Mouse (Mus musculus) spleen, adult 2 months (tissue): ENCODE measurements around the gene Gm20431. TPM values are rescaled to one million over a fixed set of nuclear protein-coding genes. Genes with fewer than 3 reads are reported as not detected.
A peak's percentile ranks its signal among the peaks of the same experiment; 100 is the strongest.

ENCODE experiments used
- DNase-seq, 2 experiments: peaks; one replicate each; pipeline versions ENCODE4 v3.0.0 to v3.0.0-alpha.2; 2012 to 2021; ENCODE audit warnings: low spot score in 2 of 2, low read depth in 1 of 2
- H3K27ac ChIP-seq: fragments of 200-500 bp; 2 replicates; pipeline ENCODE4 v1.5.1; 2012; ENCODE audit warnings: low read length, inconsistent platforms; ENCODE audit not compliant: insufficient read depth
- H3K27me3 ChIP-seq: fragments of 200-500 bp; 2 replicates; pipeline ENCODE4 v1.6.1; 2012; ENCODE audit warnings: mild to moderate bottlenecking, moderate library complexity, low read length, inconsistent platforms; ENCODE audit not compliant: control insufficient read depth, insufficient read depth
- H3K36me3 ChIP-seq: fragments of 200-500 bp; 2 replicates; pipeline ENCODE4 v1.6.1; 2012; ENCODE audit warnings: mild to moderate bottlenecking, low read length, inconsistent platforms; ENCODE audit not compliant: control insufficient read depth, insufficient read depth
- H3K4me1 ChIP-seq: fragments of 200-500 bp; 2 replicates; pipeline ENCODE4 v1.6.1; 2011; ENCODE audit warnings: inconsistent platforms; ENCODE audit not compliant: control insufficient read depth, insufficient read depth, insufficient read length
- H3K4me3 ChIP-seq: fragments of 200-500 bp; 2 replicates; pipeline ENCODE4 v1.5.1; 2011; ENCODE audit warnings: mild to moderate bottlenecking, inconsistent platforms; ENCODE audit not compliant: insufficient read depth, insufficient read length; ENCODE audit errors: extremely low read depth
- CTCF ChIP-seq: fragments of 200-500 bp; IDR thresholded peaks from 2 replicates; pipeline ENCODE4 v1.5.1; 2011; ENCODE audit warnings: mild to moderate bottlenecking, inconsistent platforms; ENCODE audit not compliant: insufficient read depth, insufficient read length, insufficient replicate concordance; ENCODE audit errors: extremely low read depth
- POLR2A ChIP-seq: fragments of 200-500 bp; IDR thresholded peaks from 2 replicates; pipeline ENCODE4 v1.6.1; 2011; ENCODE audit warnings: low read depth, low read length, inconsistent platforms
- WGBS: fragments of 180-500 bp; shearing (Covaris S2); methylation state at CpG from one replicate; pipeline ENCODE4 v1.1.7; 2018; 5-methylcytosine and 5-hydroxymethylcytosine counted together
- polyA plus RNA-seq: library from polyadenylated mRNA; depleted of rRNA; stranded (reverse); fragments of >200 nt; gene quantifications from 2 replicates; pipeline ENCODE4 v1.2.3, GENCODE M21; 2012

The Gm20431 gene
- polyA plus RNA-seq, 1 experiment: 13.2 TPM

- Histone ChIP-seq H3K27ac (no peak overlapping the region), H3K27me3 (no peaks in the 10 kb centered on the region), H3K4me3 (no peak overlapping the region), H3K4me1 (no peaks in the 10 kb centered on the region), H3K36me3 (peaks cover 18% of the 10 kb centered on the region)
- TF ChIP-seq CTCF: no peak
- no peak for TF ChIP-seq POLR2A
- 95% methylated on average over 6 of the region's 6 CpGs for WGBS
- no peak for DNase-seq
Observed at GRCm38 (mm10) chr2:167642164-167642563, 19.1 kb downstream of the Gm20431 start.

DNA sequence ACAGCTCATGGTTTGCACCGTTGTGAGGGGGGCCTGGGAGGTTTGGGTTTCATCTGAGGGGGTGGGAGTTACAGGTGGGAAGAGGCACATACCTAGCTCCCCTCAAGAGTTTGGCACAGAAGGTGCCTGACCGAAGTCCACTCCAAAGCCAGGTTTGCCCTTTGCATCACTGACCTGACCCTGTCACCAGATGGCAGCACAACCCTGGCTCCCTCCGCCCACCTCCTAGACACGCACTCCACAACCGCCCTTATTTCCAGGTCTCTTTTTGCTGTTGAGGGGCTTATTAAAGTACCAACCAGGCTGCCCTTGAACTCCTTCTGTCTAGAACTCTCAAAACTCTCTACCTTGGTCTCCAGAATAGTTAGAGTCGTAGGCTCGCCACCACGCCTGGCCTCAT is 20.0 kb downstream of the Gm20431 start:
- Histone ChIP-seq H3K36me3 (peaks cover 18% of the 10 kb centered on the region), H3K27ac (no peak overlapping the region), H3K27me3 (no peaks in the 10 kb centered on the region), H3K4me1 (no peaks in the 10 kb centered on the region), H3K4me3 (no peak overlapping the region)
- 28% methylated on average over 8 of the region's 8 CpGs for WGBS
- TF ChIP-seq POLR2A (no peak), CTCF (peak; percentile 95)
- DNase-seq: peak; percentile 40 to 61

DNA sequence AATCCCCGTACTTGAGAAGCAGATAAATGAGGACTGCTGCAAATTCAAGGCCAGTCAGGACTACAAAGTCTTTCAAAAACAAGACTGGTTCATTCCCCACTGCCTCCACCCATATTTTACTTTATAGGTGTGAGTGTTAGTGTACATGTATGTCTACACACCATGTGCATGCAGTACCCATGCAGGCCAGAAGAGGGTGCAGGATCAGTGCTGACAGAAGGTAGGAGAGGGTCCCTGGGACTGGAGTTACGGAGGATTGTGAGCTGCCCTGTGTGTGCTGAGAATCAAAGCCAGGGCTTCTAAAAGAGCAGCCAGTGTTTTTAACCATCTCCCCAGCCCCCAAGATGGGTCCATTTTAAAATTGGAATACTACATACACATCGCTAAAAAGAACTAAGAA is 21.0 kb downstream of the Gm20431 start:
- peak; percentile 32; the same call in 1 of the 2 replicates for TF ChIP-seq CTCF
- TF ChIP-seq POLR2A: no peak
- no peak overlapping the region for H3K27ac ChIP-seq
- 92% methylated on average over 3 of the region's 3 CpGs for WGBS
- peak in 1 of 2 experiments; percentile 50 for DNase-seq
- peaks cover 12% of the 10 kb centered on the region for H3K36me3 ChIP-seq
- H3K27me3 ChIP-seq: no peaks in the 10 kb centered on the region
- H3K4me3 ChIP-seq: no peak overlapping the region
- no peaks in the 10 kb centered on the region for H3K4me1 ChIP-seq

GRCm38 (mm10) chr2:167634865-167635512 is 26.3 kb downstream of the Gm20431 start:
- Histone ChIP-seq H3K27ac (peak overlapping the region; percentile 38; the same call in 1 of the 2 replicates), H3K36me3 (no peaks in the 10 kb centered on the region), H3K4me1 (peaks cover 16% of the 10 kb centered on the region; the same call in 1 of the 2 replicates), H3K4me3 (peak overlapping the region; percentile 41; the same call in 1 of the 2 replicates), H3K27me3 (no peaks in the 10 kb centered on the region)
- TF ChIP-seq CTCF (no peak), POLR2A (no peak)
- WGBS: 58% methylated on average over 7 of the region's 7 CpGs
- DNase-seq: no peak

DNA sequence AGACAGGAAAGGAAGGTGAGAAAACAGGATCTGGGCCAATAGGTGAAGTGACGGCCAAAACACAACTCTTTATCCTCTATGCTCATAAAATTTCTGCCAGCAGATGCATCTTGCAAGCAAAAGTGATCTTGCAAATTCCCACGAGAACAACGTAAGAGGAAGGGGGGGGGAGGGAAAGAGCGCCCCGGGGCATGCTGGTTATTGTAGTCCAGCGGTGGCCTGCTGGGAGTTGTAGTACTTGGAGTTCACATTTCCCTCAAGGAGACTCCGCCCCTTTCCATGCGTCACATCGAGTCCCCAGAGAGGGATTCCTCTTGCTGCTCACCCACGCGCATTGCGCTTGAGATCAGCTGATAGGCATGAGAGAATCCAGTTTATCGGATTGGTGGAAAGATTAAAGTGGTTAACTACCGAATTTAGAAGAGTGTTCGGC is 26.9 kb downstream of the Gm20431 start:
- Histone ChIP-seq H3K4me3 (peak overlapping the region; percentile 41; the same call in 1 of the 2 replicates), H3K27ac (peak overlapping the region; percentile 38; the same call in 1 of the 2 replicates), H3K36me3 (no peaks in the 10 kb centered on the region), H3K27me3 (no peaks in the 10 kb centered on the region), H3K4me1 (peaks cover 20% of the 10 kb centered on the region; the same call in 1 of the 2 replicates)
- peak; percentile 95 to 100 for DNase-seq
- WGBS: under 1% methylated on average over 15 of the region's 15 CpGs
- TF ChIP-seq POLR2A (no peak; the same call in 1 of the 2 replicates), CTCF (no peak)

DNA sequence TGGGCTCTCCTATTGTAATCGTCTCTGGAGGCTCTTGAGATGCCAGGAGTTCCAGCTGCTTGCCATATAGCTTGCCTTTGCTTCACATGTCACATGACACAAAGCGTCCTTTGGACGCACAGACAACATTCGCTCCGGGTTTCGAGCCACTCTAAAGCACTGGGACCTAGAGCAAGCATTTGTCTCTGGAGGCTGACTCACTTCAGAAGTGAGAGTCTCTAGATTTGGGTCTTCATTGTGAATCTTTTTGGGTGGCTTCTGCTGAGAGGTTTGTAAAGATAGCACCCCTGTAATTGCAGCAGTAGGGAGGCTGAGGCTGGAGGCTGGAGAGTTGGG is 27.8 kb downstream of the Gm20431 start:
- H3K4me1 ChIP-seq: peaks cover 20% of the 10 kb centered on the region; the same call in 1 of the 2 replicates
- DNase-seq: no peak
- H3K36me3 ChIP-seq: no peaks in the 10 kb centered on the region
- WGBS: 92% methylated on average over 6 of the region's 6 CpGs
- no peak overlapping the region for H3K4me3 ChIP-seq
- TF ChIP-seq CTCF: no peak
- TF ChIP-seq POLR2A: no peak
- no peaks in the 10 kb centered on the region for H3K27me3 ChIP-seq
- no peak overlapping the region for H3K27ac ChIP-seq
